Mouse (Mus musculus): ENCODE measurements around the gene Gbe1.

The Gbe1 gene

GRCm38 (mm10) chr16:70568341-70569265 lies 254.9 kb downstream of the Gbe1 start:
- peak; percentile 23 for DNase-seq (ENCODE audit: low read depth, low spot score)

- no peak for DNase-seq (ENCODE audit: low read depth, low spot score)
Observed at GRCm38 (mm10) chr16:70585964-70586363, 272.2 kb downstream of the Gbe1 start.

GRCm38 (mm10) chr16:70602326-70602725 lies 288.6 kb downstream of the Gbe1 start:
- DNase-seq (ENCODE audit: low read depth, low spot score), result no peak

GRCm38 (mm10) chr16:70608358-70608757 lies 294.6 kb downstream of the Gbe1 start:
- no peak for DNase-seq (ENCODE audit: low read depth, low spot score)

- DNase-seq (ENCODE audit: low read depth, low spot score), result no peak
Observed at GRCm38 (mm10) chr16:70617691-70618090, 303.9 kb downstream of the Gbe1 start.

- DNase-seq (ENCODE audit: low read depth, low spot score), result no peak
Observed at GRCm38 (mm10) chr16:70618168-70618567, 304.4 kb downstream of the Gbe1 start.
